Mouse (Mus musculus) cerebellum, postnatal 14 days (tissue): ENCODE measurements around the gene Spink8.
"Not testable (repeated sequence)": the region's sequence is repeated elsewhere in the genome, so short reads cannot be mapped to it uniquely, and the experiment has no call there.

Source experiments
- DNase-seq, 2 experiments: peaks; one replicate each; pipeline ENCODE4 v3.0.0; 2021; ENCODE audit warnings: mixed read lengths in 2 of 2

Gene Spink8

GRCm38 (mm10) chr9:109811980-109812379 lies at the start of gene Spink8:
Gene Spink8 (plus strand): TSS chr9:109812280.
- no peak for DNase-seq

- DNase-seq = not testable (repeated sequence)
Observed at GRCm38 (mm10) chr9:109766841-109767240, 45.2 kb upstream of the Spink8 start.

- not testable (repeated sequence) for DNase-seq
Observed at GRCm38 (mm10) chr9:109790570-109790969, 21.5 kb upstream of the Spink8 start, which contains the start of gene Fbxw27. Gene Fbxw27 (minus strand): TSS chr9:109790670.

GRCm38 (mm10) chr9:109795221-109795620 lies 16.9 kb upstream of the Spink8 start:
- DNase-seq = no peak

- no peak for DNase-seq
Observed at GRCm38 (mm10) chr9:109795811-109796210, 16.3 kb upstream of the Spink8 start.

GRCm38 (mm10) chr9:109798051-109798450 lies 14.0 kb upstream of the Spink8 start:
- DNase-seq = peak; percentile 8 to 37

- DNase-seq = not testable (repeated sequence)
Observed at GRCm38 (mm10) chr9:109805596-109805995, 6.5 kb upstream of the Spink8 start.

- DNase-seq = no peak
Observed at GRCm38 (mm10) chr9:109806260-109806659, 5.8 kb upstream of the Spink8 start.

- DNase-seq = no peak
Observed at GRCm38 (mm10) chr9:109806695-109807293, 5.3 kb upstream of the Spink8 start.

- no peak for DNase-seq
Observed at GRCm38 (mm10) chr9:109807898-109808297, 4.2 kb upstream of the Spink8 start.

- DNase-seq = peak; percentile 12 to 22
Observed at GRCm38 (mm10) chr9:109813424-109813823, 1.3 kb downstream of the Spink8 start.

- no peak for DNase-seq
Observed at GRCm38 (mm10) chr9:109816341-109816740, 4.3 kb downstream of the Spink8 start.

- DNase-seq = no peak
Observed at GRCm38 (mm10) chr9:109825739-109826138, 13.7 kb downstream of the Spink8 start.

GRCm38 (mm10) chr9:109826181-109826580 lies 14.1 kb downstream of the Spink8 start:
- no peak for DNase-seq

- DNase-seq = peak; percentile 88 to 90
Observed at GRCm38 (mm10) chr9:109832391-109833087, 20.5 kb downstream of the Spink8 start, which contains the start of gene Nme6. Gene Nme6 (plus strand): TSS chr9:109832749.

GRCm38 (mm10) chr9:109833088-109833412 lies 21.0 kb downstream of the Spink8 start:
- DNase-seq = peak in 1 of 2 experiments; percentile 22

GRCm38 (mm10) chr9:109849312-109849758 lies 37.3 kb downstream of the Spink8 start, which contains the start of gene Camp:
Gene Camp (minus strand): TSS chr9:109849617.
- DNase-seq = no peak

GRCm38 (mm10) chr9:109850099-109850498 lies 38.0 kb downstream of the Spink8 start:
- DNase-seq = no peak

GRCm38 (mm10) chr9:109854341-109854740 lies 42.3 kb downstream of the Spink8 start:
- no peak for DNase-seq

GRCm38 (mm10) chr9:109855947-109856346 lies 43.9 kb downstream of the Spink8 start:
- no peak for DNase-seq

- DNase-seq = peak; percentile 88 to 94
Observed at GRCm38 (mm10) chr9:109862397-109863044, 50.4 kb downstream of the Spink8 start.

- no peak for DNase-seq
Observed at GRCm38 (mm10) chr9:109863085-109863484, 51.0 kb downstream of the Spink8 start.

- no peak for DNase-seq
Observed at GRCm38 (mm10) chr9:109866218-109866617, 54.1 kb downstream of the Spink8 start.
